ENCODE assay signal across 15 mouse cellular contexts in genomic region chr9:70069961-70070435, GRCm38 (mm10). TPM values are rescaled to one million over a fixed set of nuclear protein-coding genes. Genes with fewer than 3 reads are reported as not detected.
DNase-seq lines count a peak whose midpoint lies in the region; ATAC-seq and TF ChIP-seq lines count a peak whose summit lies in the region.
"Had no signal": no experiment of that assay in that cellular context is flagged by ENCODE, and none has a peak within 500 bp of the region (broad histone marks: within the 10 kb centered on the region; RNA-seq: fewer than 3 reads in every experiment).

No protein-coding gene starts in this region.

- H3K4me3 ChIP-seq in heart, embryonic 11.5 days (ENCODE audit: low read depth, low read length): no peak overlapping the region
- no peak overlapping the region for H3K4me3 ChIP-seq in midbrain, embryonic 14.5 days (replicated peaks; ENCODE audit: low read depth, low read length)
- H3K4me3 ChIP-seq in midbrain, embryonic 10.5 days: no peak overlapping the region
- H3K4me3 ChIP-seq in myocyte: no peak overlapping the region
- H3K4me3 ChIP-seq: embryonic facial prominence, embryonic 12.5 days; forebrain, embryonic 12.5 days had no signal

- H3K27me3 ChIP-seq in heart, embryonic 11.5 days (ENCODE audit: control insufficient read depth, insufficient read depth, low read length): no peaks in the 10 kb centered on the region
- H3K27me3 ChIP-seq in midbrain, embryonic 14.5 days (ENCODE audit: control insufficient read depth, insufficient read depth, low read length): no peaks in the 10 kb centered on the region
- H3K27me3 ChIP-seq in midbrain, embryonic 10.5 days (ENCODE audit: low read depth, poor library complexity, severe bottlenecking): no peaks in the 10 kb centered on the region
- no peaks in the 10 kb centered on the region for H3K27me3 ChIP-seq in myocyte (ENCODE audit: control insufficient read depth, insufficient read depth, insufficient read length)
- H3K27me3 ChIP-seq: embryonic facial prominence, embryonic 12.5 days; forebrain, embryonic 12.5 days had no signal

- no peak overlapping the region for H3K9ac ChIP-seq in heart, embryonic 11.5 days (ENCODE audit: low read depth, low read length)
- no peak overlapping the region for H3K9ac ChIP-seq in midbrain, embryonic 14.5 days (replicated peaks; ENCODE audit: low read length)
- H3K9ac ChIP-seq: embryonic facial prominence, embryonic 12.5 days; forebrain, embryonic 12.5 days had no signal

- no peak overlapping the region for H3ac ChIP-seq in myocyte (ENCODE audit: control insufficient read depth, insufficient read length)

- no peak overlapping the region for H3K27ac ChIP-seq in heart, embryonic 11.5 days (ENCODE audit: low read depth, low read length)
- no peak overlapping the region for H3K27ac ChIP-seq in midbrain, embryonic 14.5 days (replicated peaks; ENCODE audit: low read depth, low read length)
- no peak overlapping the region for H3K27ac ChIP-seq in midbrain, embryonic 10.5 days (replicated peaks)
- H3K27ac ChIP-seq: embryonic facial prominence, embryonic 12.5 days; forebrain, embryonic 12.5 days had no signal

- H3K4me2 ChIP-seq in heart, embryonic 11.5 days: no peak overlapping the region
- H3K4me2 ChIP-seq in midbrain, embryonic 14.5 days (ENCODE audit: low read length): no peak overlapping the region
- H3K4me2 ChIP-seq in myocyte (ENCODE audit: low read depth): no peak overlapping the region
- H3K4me2 ChIP-seq: embryonic facial prominence, embryonic 12.5 days; forebrain, embryonic 12.5 days had no signal

- no peak for ATAC-seq in heart, embryonic 11.5 days (replicated peaks; ENCODE audit: insufficient number of reproducible peaks, low FRiP score, low TSS enrichment)
- no peak for ATAC-seq in midbrain, embryonic 14.5 days (ENCODE audit: low FRiP score, low TSS enrichment)
- no peak for ATAC-seq in monocyte, adult 5-6 weeks (replicated peaks; ENCODE audit: insufficient number of reproducible peaks, low FRiP score, low TSS enrichment, poor library complexity, severe bottlenecking)
- ATAC-seq: inflammation-experienced regulatory T-cells, adult 6 months had no signal

- H3K9me3 ChIP-seq in heart, embryonic 11.5 days (replicated peaks; ENCODE audit: control insufficient read depth, low read length): no peaks in the 10 kb centered on the region
- no peaks in the 10 kb centered on the region for H3K9me3 ChIP-seq in midbrain, embryonic 14.5 days (ENCODE audit: control insufficient read depth, low read length)
- H3K9me3 ChIP-seq in midbrain, embryonic 10.5 days (replicated peaks): no peaks in the 10 kb centered on the region
- H3K9me3 ChIP-seq: embryonic facial prominence, embryonic 12.5 days; forebrain, embryonic 12.5 days had no signal

- no peaks in the 10 kb centered on the region for H3K4me1 ChIP-seq in heart, embryonic 11.5 days (ENCODE audit: control insufficient read depth, insufficient read depth, low read length)
- H3K4me1 ChIP-seq in midbrain, embryonic 14.5 days (ENCODE audit: control insufficient read depth, insufficient read depth, low read length): no peaks in the 10 kb centered on the region
- no peaks in the 10 kb centered on the region for H3K4me1 ChIP-seq in midbrain, embryonic 10.5 days
- H3K4me1 ChIP-seq: embryonic facial prominence, embryonic 12.5 days; forebrain, embryonic 12.5 days had no signal

- TF ChIP-seq POLR2A in myocyte (IDR thresholded peaks at IDR 0.05; ENCODE audit: insufficient read length, low read depth): no peak

- no peaks in the 10 kb centered on the region for H3K36me3 ChIP-seq in heart, embryonic 11.5 days (ENCODE audit: control insufficient read depth, insufficient read depth, low read length)
- no peaks in the 10 kb centered on the region for H3K36me3 ChIP-seq in midbrain, embryonic 14.5 days (ENCODE audit: control insufficient read depth, insufficient read depth, low read length)
- no peaks in the 10 kb centered on the region for H3K36me3 ChIP-seq in midbrain, embryonic 10.5 days
- H3K36me3 ChIP-seq in myocyte (ENCODE audit: control insufficient read depth, insufficient read depth): no peaks in the 10 kb centered on the region
- H3K36me3 ChIP-seq: embryonic facial prominence, embryonic 12.5 days; forebrain, embryonic 12.5 days had no signal

- 59% methylated on average over 8 of the region's 8 CpGs for WGBS in heart, embryonic 11.5 days (ENCODE audit: insufficient replicate concordance)
- 69% methylated on average over 8 of the region's 8 CpGs for WGBS in midbrain, embryonic 14.5 days
- 83% methylated on average over 8 of the region's 8 CpGs for WGBS in midbrain, embryonic 10.5 days

- no peaks in the 10 kb centered on the region for H3K79me2 ChIP-seq in myocyte (ENCODE audit: control insufficient read depth, insufficient read depth)

- peak; percentile 98 for DNase-seq in heart, adult 11 months
- peak; percentile 8 for DNase-seq in midbrain, embryonic 14.5 days
- no peak for DNase-seq in midbrain, embryonic 10.5 days (ENCODE audit: low spot score)
- peak; percentile 55 for DNase-seq in heart, adult 8-10 months (ENCODE audit: low spot score)
- DNase-seq in T-cell, adult 2 months (ENCODE audit: low spot score): no peak
- DNase-seq: cerebellum, adult 8-10 months; kidney, postnatal 4 days had no signal

TF ChIP-seq in myocyte, 11 proteins besides CTCF, POLR2A, EP300 and RAD21:
- no peak for TF ChIP-seq E2F4 (IDR thresholded peaks at IDR 0.05; ENCODE audit: insufficient read depth)
- no peak for TF ChIP-seq POLR2AphosphoS2 (IDR thresholded peaks at IDR 0.05; ENCODE audit: insufficient read length, low read depth)
- peak in 1 of 3 experiments; percentile 43 for TF ChIP-seq MYOG (IDR thresholded peaks at IDR 0.05; ENCODE audit: control insufficient read depth in 1 of 3, insufficient read depth in 1 of 3, insufficient read length in 2 of 3, low read depth in 2 of 3)
- peak in 2 of 3 experiments; percentile 17 to 27 for TF ChIP-seq MYOD1 (IDR thresholded peaks at IDR 0.05; ENCODE audit: control insufficient read depth in 1 of 3, insufficient read length in 2 of 3, low read depth in 2 of 3)

RNA-seq across cellular contexts. Expression of gene Gcnt3, which starts 32.1 kb away (rescaled TPM):
- polyA plus RNA-seq in heart, embryonic 11.5 days (2014; fragmentation: Nextera tagmentation; extraction: Ambion mirVana): not detected in 2 replicates
- not detected in 2 replicates for polyA plus RNA-seq in midbrain, embryonic 14.5 days (2014; fragmentation: Nextera tagmentation; extraction: Ambion mirVana)
- not detected in 2 replicates for polyA plus RNA-seq in midbrain, embryonic 10.5 days (2016; fragmentation: Nextera tagmentation; extraction: Ambion mirVana)
- under 1 TPM in 2 of 4 experiments, not detected in 2; 0.09 to 0.14 TPM for total RNA-seq in heart, adult 8-10 months (2022)
- 0.05 TPM for polyA plus RNA-seq in myocyte (2012; fragmentation: generic; extraction: Trizol)
- not detected in 3 replicates for total RNA-seq in monocyte, adult 5-6 weeks (2017)
- total RNA-seq: gastrocnemius, adult 8-10 months; left cerebral cortex, postnatal 10 days had no signal
- polyA plus RNA-seq: embryonic facial prominence, embryonic 12.5 days; forebrain, embryonic 12.5 days; inflammation-experienced regulatory T-cells, adult 6 months had no signal

RNA-seq across cellular contexts. Expression of gene Gtf2a2, which starts 57.6 kb away (rescaled TPM):
- 160 and 172 TPM in 2 replicates for polyA plus RNA-seq in heart, embryonic 11.5 days (2014; fragmentation: Nextera tagmentation; extraction: Ambion mirVana)
- polyA plus RNA-seq in midbrain, embryonic 14.5 days (2014; fragmentation: Nextera tagmentation; extraction: Ambion mirVana): 205 and 227 TPM in 2 replicates
- 200 TPM in 2 replicates for polyA plus RNA-seq in midbrain, embryonic 10.5 days (2016; fragmentation: Nextera tagmentation; extraction: Ambion mirVana)
- total RNA-seq in heart, adult 8-10 months (2022): 10 to 100 TPM; 50.6 to 58.9 (median 53.5) TPM
- 71.1 TPM for polyA plus RNA-seq in myocyte (2012; fragmentation: generic; extraction: Trizol)
- total RNA-seq in monocyte, adult 5-6 weeks (2017): 148 to 191 TPM (median 156 TPM) in 3 replicates

Comparison
In these comparisons a context has a peak if more than half of its experiments do, and no peak if none do; other contexts are left out.
1. DNase-seq: peak in heart, adult 11 months (single experiment), midbrain, embryonic 14.5 days (single experiment) and heart, adult 8-10 months (single experiment); none in midbrain, embryonic 10.5 days (single experiment) and T-cell, adult 2 months (single experiment).